Mouse (Mus musculus): ENCODE measurements around the gene Kmo. TPM values are rescaled to one million over a fixed set of nuclear protein-coding genes. Genes with fewer than 3 reads are reported as not detected.
A peak's percentile ranks its signal among the peaks of the same experiment; 100 is the strongest.

The Kmo gene
- polyA plus RNA-seq (2012; rRNA removed) = 0.14 and 0.20 TPM in 2 replicates

GRCm38 (mm10) chr1:175619814-175620431, at the start of gene Kmo:
Gene Kmo (plus strand): TSS chr1:175620381.
- TF ChIP-seq POLR2A (IDR thresholded peaks at IDR 0.05; ENCODE audit: borderline replicate concordance, insufficient read depth, low read length) = no peak
- no peak for TF ChIP-seq CTCF (IDR thresholded peaks at IDR 0.05; ENCODE audit: borderline replicate concordance, insufficient read depth, low read depth, low read length)
- H3K4me1 ChIP-seq (ENCODE audit: control insufficient read depth, insufficient read depth, low read length) = peaks cover 5% of the 10 kb centered on the region; the same call in 1 of the 2 replicates
- H3K27me3 ChIP-seq (ENCODE audit: control insufficient read depth, insufficient read depth, low read length) = no peaks in the 10 kb centered on the region
- H3K4me3 ChIP-seq (replicated peaks; ENCODE audit: insufficient read depth, low read depth, low read length) = no peak within 1 kb of the TSS
- WGBS = 52% methylated on average over 13 of the region's 13 CpGs
- no peak within 1 kb of the TSS for H3K27ac ChIP-seq (ENCODE audit: insufficient read depth, low read length)
- peak in 1 of 2 experiments; percentile 13 for DNase-seq

DNA sequence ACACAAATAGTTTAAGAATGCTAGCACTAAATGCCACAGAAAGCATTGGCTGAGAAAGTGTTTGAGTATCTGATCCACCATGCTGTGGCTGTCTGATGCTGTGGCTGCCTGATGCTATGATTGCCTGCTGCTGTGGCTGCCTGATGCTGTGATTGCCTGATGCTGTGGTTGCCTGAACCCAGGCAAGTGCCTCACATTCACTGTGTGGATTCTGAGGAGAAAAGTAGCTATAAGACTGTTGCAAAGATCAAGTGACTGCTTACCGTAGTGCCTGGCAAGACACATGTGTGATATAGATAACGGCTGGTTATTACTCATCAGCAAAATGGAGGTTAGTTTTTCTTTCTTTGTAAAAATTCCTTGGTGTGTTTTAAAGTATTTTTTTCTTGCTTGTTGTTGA, 46.1 kb upstream of the Kmo start:
- no peak for DNase-seq
- Histone ChIP-seq H3K27me3 (ENCODE audit: control insufficient read depth, insufficient read depth, low read length) (no peaks in the 10 kb centered on the region), H3K4me1 (ENCODE audit: control insufficient read depth, insufficient read depth, low read length) (no peaks in the 10 kb centered on the region), H3K27ac (ENCODE audit: insufficient read depth, low read length) (no peak overlapping the region), H3K4me3 (replicated peaks; ENCODE audit: insufficient read depth, low read depth, low read length) (no peak overlapping the region)
- TF ChIP-seq CTCF (IDR thresholded peaks at IDR 0.05; ENCODE audit: borderline replicate concordance, insufficient read depth, low read depth, low read length) = no peak
- TF ChIP-seq POLR2A (IDR thresholded peaks at IDR 0.05; ENCODE audit: borderline replicate concordance, insufficient read depth, low read length) = no peak
- WGBS = 97% methylated on average over 2 of the region's 2 CpGs

GRCm38 (mm10) chr1:175578425-175579096, 41.6 kb upstream of the Kmo start:
- TF ChIP-seq POLR2A (IDR thresholded peaks at IDR 0.05; ENCODE audit: borderline replicate concordance, insufficient read depth, low read length) (no peak), CTCF (IDR thresholded peaks at IDR 0.05; ENCODE audit: borderline replicate concordance, insufficient read depth, low read depth, low read length) (no peak)
- Histone ChIP-seq H3K27ac (ENCODE audit: insufficient read depth, low read length) (no peak overlapping the region), H3K4me1 (ENCODE audit: control insufficient read depth, insufficient read depth, low read length) (peaks cover 7% of the 10 kb centered on the region), H3K27me3 (ENCODE audit: control insufficient read depth, insufficient read depth, low read length) (no peaks in the 10 kb centered on the region), H3K4me3 (replicated peaks; ENCODE audit: insufficient read depth, low read depth, low read length) (no peak overlapping the region)
- DNase-seq = no peak
- 96% methylated on average over 2 of the region's 2 CpGs for WGBS

- peak; percentile 37 to 57 for DNase-seq
- Histone ChIP-seq H3K27ac (ENCODE audit: insufficient read depth, low read length) (no peak overlapping the region), H3K4me1 (ENCODE audit: control insufficient read depth, insufficient read depth, low read length) (peaks cover 7% of the 10 kb centered on the region), H3K4me3 (replicated peaks; ENCODE audit: insufficient read depth, low read depth, low read length) (no peak overlapping the region), H3K27me3 (ENCODE audit: control insufficient read depth, insufficient read depth, low read length) (no peaks in the 10 kb centered on the region)
- 14% methylated on average over 9 of the region's 9 CpGs for WGBS
- TF ChIP-seq CTCF (IDR thresholded peaks at IDR 0.05; ENCODE audit: borderline replicate concordance, insufficient read depth, low read depth, low read length) = no peak
- TF ChIP-seq POLR2A (IDR thresholded peaks at IDR 0.05; ENCODE audit: borderline replicate concordance, insufficient read depth, low read length) = no peak
These were observed 40.5 kb upstream of the Kmo start for GRCm38 (mm10) chr1:175579598-175580235.

- peaks cover 7% of the 10 kb centered on the region for H3K4me1 ChIP-seq (ENCODE audit: control insufficient read depth, insufficient read depth, low read length)
- TF ChIP-seq CTCF (IDR thresholded peaks at IDR 0.05; ENCODE audit: borderline replicate concordance, insufficient read depth, low read depth, low read length) (no peak), POLR2A (IDR thresholded peaks at IDR 0.05; ENCODE audit: borderline replicate concordance, insufficient read depth, low read length) (no peak)
- H3K4me3 ChIP-seq (replicated peaks; ENCODE audit: insufficient read depth, low read depth, low read length) = no peak overlapping the region
- 55% methylated on average over 7 of the region's 7 CpGs for WGBS
- no peak overlapping the region for H3K27ac ChIP-seq (ENCODE audit: insufficient read depth, low read length)
- no peaks in the 10 kb centered on the region for H3K27me3 ChIP-seq (ENCODE audit: control insufficient read depth, insufficient read depth, low read length)
- peak; percentile 29 to 54 for DNase-seq
These were observed 39.8 kb upstream of the Kmo start for GRCm38 (mm10) chr1:175580346-175580745.

- H3K4me3 ChIP-seq (replicated peaks; ENCODE audit: insufficient read depth, low read depth, low read length) = no peak overlapping the region
- no peaks in the 10 kb centered on the region for H3K27me3 ChIP-seq (ENCODE audit: control insufficient read depth, insufficient read depth, low read length)
- no peak overlapping the region for H3K27ac ChIP-seq (ENCODE audit: insufficient read depth, low read length)
- H3K4me1 ChIP-seq (ENCODE audit: control insufficient read depth, insufficient read depth, low read length) = peaks cover 7% of the 10 kb centered on the region
- no peak for TF ChIP-seq CTCF (IDR thresholded peaks at IDR 0.05; ENCODE audit: borderline replicate concordance, insufficient read depth, low read depth, low read length)
- no peak for TF ChIP-seq POLR2A (IDR thresholded peaks at IDR 0.05; ENCODE audit: borderline replicate concordance, insufficient read depth, low read length)
- no peak for DNase-seq
- WGBS = 82% methylated on average over 4 of the region's 4 CpGs
These were observed 37.4 kb upstream of the Kmo start for GRCm38 (mm10) chr1:175582799-175583198.

DNA sequence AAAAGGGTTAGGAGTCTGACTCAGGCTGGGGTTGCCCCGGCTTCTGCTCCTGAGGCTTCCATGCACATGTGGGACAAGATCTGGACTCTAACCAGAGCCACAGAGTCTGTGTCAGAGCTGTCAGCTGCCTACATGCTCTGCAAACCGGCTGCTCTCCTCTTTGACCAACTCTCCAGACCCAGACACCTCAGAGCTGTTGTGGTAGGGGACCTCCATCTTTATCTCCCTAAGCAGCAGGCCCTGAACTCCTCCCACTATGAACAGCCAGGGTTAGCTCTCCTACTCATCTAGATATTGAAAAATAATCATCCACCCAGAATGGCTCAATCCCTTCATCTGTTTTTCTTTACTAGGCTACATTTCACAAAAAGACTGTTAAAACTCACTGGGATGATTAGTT, 34.9 kb upstream of the Kmo start:
- DNase-seq = no peak
- Histone ChIP-seq H3K27me3 (ENCODE audit: control insufficient read depth, insufficient read depth, low read length) (no peaks in the 10 kb centered on the region), H3K4me1 (ENCODE audit: control insufficient read depth, insufficient read depth, low read length) (peaks cover 2% of the 10 kb centered on the region), H3K4me3 (replicated peaks; ENCODE audit: insufficient read depth, low read depth, low read length) (no peak overlapping the region), H3K27ac (ENCODE audit: insufficient read depth, low read length) (no peak overlapping the region)
- 71% methylated on average over 2 of the region's 2 CpGs for WGBS
- TF ChIP-seq POLR2A (IDR thresholded peaks at IDR 0.05; ENCODE audit: borderline replicate concordance, insufficient read depth, low read length) (no peak), CTCF (IDR thresholded peaks at IDR 0.05; ENCODE audit: borderline replicate concordance, insufficient read depth, low read depth, low read length) (no peak)

All from cerebellum, adult 2 months (tissue).